ENCODE assay signal across 15 mouse cellular contexts in the genomic region with DNA sequence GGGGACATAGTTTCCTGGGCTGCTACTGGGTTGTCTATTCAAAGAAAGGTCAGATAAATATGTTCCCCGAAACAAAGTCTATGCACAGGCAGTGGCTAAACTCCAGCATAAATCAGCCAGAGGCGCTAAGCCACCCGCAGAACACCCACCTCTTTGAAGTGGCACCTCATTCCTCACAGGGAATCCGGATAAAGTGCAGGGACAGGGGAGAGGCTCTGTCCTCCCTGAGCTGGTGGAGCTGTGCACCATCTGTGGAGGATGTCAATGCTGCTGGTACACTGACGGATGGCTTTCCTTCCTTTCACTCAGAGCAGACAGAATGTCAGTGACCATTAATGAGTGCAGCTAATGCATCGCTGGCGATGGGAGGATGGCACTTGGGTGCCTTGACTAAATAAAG. TPM values are rescaled to one million over a fixed set of nuclear protein-coding genes. Genes with fewer than 3 reads are reported as not detected.
A peak's percentile ranks its signal among the peaks of the same experiment; 100 is the strongest.
DNase-seq lines count a peak whose midpoint lies in the region; ATAC-seq and TF ChIP-seq lines count a peak whose summit lies in the region.
"Had no signal": no experiment of that assay in that cellular context is flagged by ENCODE, and none has a peak within 500 bp of the region (broad histone marks: within the 10 kb centered on the region; RNA-seq: fewer than 3 reads in every experiment).

No protein-coding gene starts in this region.

- H3K4me3 ChIP-seq in heart, adult 2 months = no peak overlapping the region
- H3K4me3 ChIP-seq in midbrain, embryonic 15.5 days = no peak overlapping the region
- H3K4me3 ChIP-seq in midbrain, embryonic 13.5 days (replicated peaks) = no peak overlapping the region
- no peak overlapping the region for H3K4me3 ChIP-seq in stomach, postnatal 0 days (ENCODE audit: low read depth, low read length)
- H3K4me3 ChIP-seq: liver, embryonic 15.5 days had no signal

- intact Hi-C loops in heart, adult 2 months (cut with DNase I) = no loop called here

- TF ChIP-seq EP300 in heart, adult 2 months (IDR thresholded peaks at IDR 0.05; ENCODE audit: insufficient read depth, low read depth, low read length) = no peak
- no peak for TF ChIP-seq EP300 in stomach, postnatal 0 days (optimal IDR thresholded peaks at IDR 0.05)

- peaks cover 2% of the 10 kb centered on the region for H3K4me1 ChIP-seq in heart, adult 2 months (ENCODE audit: control insufficient read depth, insufficient read depth, low read length)
- peaks cover 18% of the 10 kb centered on the region for H3K4me1 ChIP-seq in midbrain, embryonic 15.5 days
- H3K4me1 ChIP-seq in midbrain, embryonic 13.5 days (replicated peaks) = peaks cover 25% of the 10 kb centered on the region
- no peaks in the 10 kb centered on the region for H3K4me1 ChIP-seq in stomach, postnatal 0 days (replicated peaks; ENCODE audit: control insufficient read depth, insufficient read depth)
- H3K4me1 ChIP-seq: liver, embryonic 15.5 days had no signal

- TF ChIP-seq POLR2A in heart, adult 2 months (IDR thresholded peaks at IDR 0.05; ENCODE audit: insufficient read depth, low read depth, low read length) = no peak

- H3K4me2 ChIP-seq in midbrain, embryonic 15.5 days = peak overlapping the region; percentile 21; the same call in 1 of the 2 replicates
- no peak overlapping the region for H3K4me2 ChIP-seq in midbrain, embryonic 13.5 days (replicated peaks)
- H3K4me2 ChIP-seq in stomach, postnatal 0 days (replicated peaks; ENCODE audit: low read depth) = no peak overlapping the region
- H3K4me2 ChIP-seq: liver, embryonic 15.5 days had no signal

- WGBS in heart, adult 2 months = 21% methylated on average over 7 of the region's 7 CpGs
- WGBS in midbrain, embryonic 15.5 days = 31% methylated on average over 7 of the region's 7 CpGs
- 33% methylated on average over 7 of the region's 7 CpGs for WGBS in midbrain, embryonic 13.5 days
- WGBS in stomach, postnatal 0 days = 35% methylated on average over 7 of the region's 7 CpGs

- no peaks in the 10 kb centered on the region for H3K36me3 ChIP-seq in heart, adult 2 months (ENCODE audit: control insufficient read depth, insufficient read depth, low read length)
- no peaks in the 10 kb centered on the region for H3K36me3 ChIP-seq in midbrain, embryonic 15.5 days (replicated peaks)
- no peaks in the 10 kb centered on the region for H3K36me3 ChIP-seq in midbrain, embryonic 13.5 days
- H3K36me3 ChIP-seq in stomach, postnatal 0 days (ENCODE audit: control insufficient read depth, insufficient read depth, low read length) = no peaks in the 10 kb centered on the region
- H3K36me3 ChIP-seq: liver, embryonic 15.5 days had no signal

- no peaks in the 10 kb centered on the region for H3K79me2 ChIP-seq in heart, adult 2 months (replicated peaks; ENCODE audit: control insufficient read depth, insufficient read depth, low read length)

- H3K9ac ChIP-seq in heart, adult 2 months (ENCODE audit: low read depth, low read length) = no peak overlapping the region
- H3K9ac ChIP-seq in midbrain, embryonic 15.5 days = no peak overlapping the region
- no peak overlapping the region for H3K9ac ChIP-seq in midbrain, embryonic 13.5 days (replicated peaks)
- H3K9ac ChIP-seq in stomach, postnatal 0 days (ENCODE audit: low read length) = no peak overlapping the region
- H3K9ac ChIP-seq: liver, embryonic 15.5 days had no signal

- no peak for TF ChIP-seq CTCF in heart, adult 2 months (IDR thresholded peaks at IDR 0.05)
- no peak for TF ChIP-seq CTCF in stomach, postnatal 0 days (IDR thresholded peaks at IDR 0.05; ENCODE audit: low read depth)

- no peaks in the 10 kb centered on the region for H3K9me3 ChIP-seq in midbrain, embryonic 15.5 days
- H3K9me3 ChIP-seq in midbrain, embryonic 13.5 days = no peaks in the 10 kb centered on the region
- H3K9me3 ChIP-seq in stomach, postnatal 0 days (ENCODE audit: control insufficient read depth, low read length) = no peaks in the 10 kb centered on the region
- H3K9me3 ChIP-seq: liver, embryonic 15.5 days had no signal

- peak; percentile 79 for DNase-seq in heart, adult 11 months
- DNase-seq in heart, adult 2 months = no peak
- peak; percentile 42 to 62 for DNase-seq in cerebellum, postnatal 14 days
- DNase-seq in mesoderm, embryonic 11.5 days (ENCODE audit: low read depth, low spot score) = peak; percentile 49
- DNase-seq in ovary, postnatal 36 days (ENCODE audit: low spot score) = no peak
- DNase-seq in stomach, postnatal 0 days (ENCODE audit: low spot score) = no peak
- DNase-seq: adrenal gland, postnatal 36 days; kidney, postnatal 25 days had no signal

- ATAC-seq in midbrain, embryonic 15.5 days (replicated peaks) = peak; percentile 37; the same call in 1 of the 2 replicates
- no peak for ATAC-seq in midbrain, embryonic 13.5 days
- no peak for ATAC-seq in stomach, postnatal 0 days (ENCODE audit: low FRiP score, low TSS enrichment)

- H3K27me3 ChIP-seq in heart, adult 2 months (ENCODE audit: control insufficient read depth, insufficient read depth, low read length) = no peaks in the 10 kb centered on the region
- peaks cover 4% of the 10 kb centered on the region; the same call in 1 of the 2 replicates for H3K27me3 ChIP-seq in midbrain, embryonic 15.5 days (replicated peaks)
- H3K27me3 ChIP-seq in midbrain, embryonic 13.5 days = peaks cover 15% of the 10 kb centered on the region; the same call in 1 of the 2 replicates
- H3K27me3 ChIP-seq in stomach, postnatal 0 days (ENCODE audit: control insufficient read depth, insufficient read depth, low read length) = no peaks in the 10 kb centered on the region; the same call in 1 of the 2 replicates

- H3K27ac ChIP-seq in heart, adult 2 months = no peak overlapping the region
- H3K27ac ChIP-seq in midbrain, embryonic 15.5 days = no peak overlapping the region
- H3K27ac ChIP-seq in midbrain, embryonic 13.5 days = no peak overlapping the region
- no peak overlapping the region for H3K27ac ChIP-seq in stomach, postnatal 0 days (replicated peaks)
- H3K27ac ChIP-seq: liver, embryonic 15.5 days had no signal

RNA-seq across cellular contexts. Expression of gene 1700024G13Rik, which starts 7.1 kb away (rescaled TPM):
- total RNA-seq in heart, adult 2 months (2021) = not detected
- 0.53 TPM in 1 of 2 replicates, not detected in the other for polyA plus RNA-seq in heart, adult 2 months (2012; rRNA removed)
- polyA plus RNA-seq in midbrain, embryonic 15.5 days (2015; fragmentation: Nextera tagmentation; extraction: Ambion mirVana) = 0.34 and 1.0 TPM in 2 replicates
- 0.32 TPM in 1 of 2 replicates, not detected in the other for polyA plus RNA-seq in midbrain, embryonic 13.5 days (2015; fragmentation: Nextera tagmentation; extraction: Ambion mirVana)
- polyA plus RNA-seq in stomach, postnatal 0 days (2015; fragmentation: Nextera tagmentation; extraction: Ambion mirVana) = not detected in 2 replicates
- total RNA-seq: adrenal gland, postnatal 36 days had no signal
- polyA plus RNA-seq: frontal cortex, adult 2 months; intestine, embryonic 14.5 days; liver, embryonic 15.5 days; neural tube, embryonic 11.5 days; stomach, embryonic 14.5 days had no signal

RNA-seq across cellular contexts. Expression of gene Ogdhl, which starts 59.2 kb away (rescaled TPM):
- total RNA-seq in heart, adult 2 months (2021) = 10 to 100 TPM; 65.0 to 93.6 TPM
- 110 and 129 TPM in 2 replicates for polyA plus RNA-seq in heart, adult 2 months (2012; rRNA removed)
- polyA plus RNA-seq in midbrain, embryonic 15.5 days (2015; fragmentation: Nextera tagmentation; extraction: Ambion mirVana) = 32.6 and 33.0 TPM in 2 replicates
- 25.9 and 29.6 TPM in 2 replicates for polyA plus RNA-seq in midbrain, embryonic 13.5 days (2015; fragmentation: Nextera tagmentation; extraction: Ambion mirVana)
- polyA plus RNA-seq in stomach, postnatal 0 days (2015; fragmentation: Nextera tagmentation; extraction: Ambion mirVana) = 1.6 and 2.0 TPM in 2 replicates

Comparison
In these comparisons a context has a peak if more than half of its experiments do, and no peak if none do; other contexts are left out.
1. DNase-seq: peak in heart, adult 11 months (single experiment), cerebellum, postnatal 14 days (2 of 2) and mesoderm, embryonic 11.5 days (single experiment); none in heart, adult 2 months (0 of 2), ovary, postnatal 36 days (single experiment) and stomach, postnatal 0 days (single experiment).